Comparison of ENCODE assay signal across 8 mouse cellular contexts in genomic region chr4:155831205-155831766, GRCm38 (mm10). TPM values are rescaled to one million over a fixed set of nuclear protein-coding genes. Genes with fewer than 3 reads are reported as not detected.
DNase-seq lines count a peak whose midpoint lies in the region; ATAC-seq and TF ChIP-seq lines count a peak whose summit lies in the region.

Aurkaip1 (plus strand) TSS chr4:155831272.

- TF ChIP-seq CTCF in Patski (IDR thresholded peaks at IDR 0.05): peak; percentile 60

- peaks cover 29% of the 10 kb centered on the region for H3K4me1 ChIP-seq in hindbrain, embryonic 13.5 days (replicated peaks)

- H3K4me2 ChIP-seq in hindbrain, embryonic 13.5 days: peak within 1 kb of the TSS; percentile 99

- no peaks in the 10 kb centered on the region for H3K9me3 ChIP-seq in hindbrain, embryonic 13.5 days

- ATAC-seq in Patski: peak; percentile 93
- ATAC-seq in hindbrain, embryonic 13.5 days (ENCODE audit: low FRiP score): peak; percentile 94

- peak; percentile 78 for DNase-seq in Patski (ENCODE audit: low read depth, low spot score)
- DNase-seq in cerebellum, postnatal 14 days: peak; percentile 98 to 99
- DNase-seq in frontal cortex, postnatal 14 days (ENCODE audit: low spot score in 2 of 2): peak; percentile 90 to 95
- DNase-seq in layer of hippocampus, postnatal 25 days (ENCODE audit: extremely low spot score in 1 of 2, low spot score in 1 of 2): peak; percentile 88 to 93
- DNase-seq in lung, postnatal 25 days (ENCODE audit: low spot score): peak; percentile 96
- peak; percentile 98 for DNase-seq in retina, embryonic 14.5 days (ENCODE audit: low spot score)
- DNase-seq in thymus, postnatal 4 days: peak; percentile 97

- POLR2A ChIA-PET in Patski (lab: Charles Lee): interaction anchor here (1.3 to 1.9 kb wide), 2 partner anchors 32 to 38 kb away, joined by 4 read pairs; partner anchors contain the start of genes Cptp, Ints11 and Tas1r3

- H3K9ac ChIP-seq in hindbrain, embryonic 13.5 days: peak within 1 kb of the TSS; percentile 91

- peak within 1 kb of the TSS; percentile 89 for H3K4me3 ChIP-seq in hindbrain, embryonic 13.5 days

- under 1% methylated on average over 49 of the region's 49 CpGs for WGBS in hindbrain, embryonic 13.5 days

- CTCF ChIA-PET in Patski (lab: Charles Lee): interaction anchor here (0.7 to 1.3 kb wide), 3 partner anchors 15 to 38 kb away, joined by 3 read pairs; partner anchors contain the start of genes Cptp and Dvl1

- no peaks in the 10 kb centered on the region for H3K27me3 ChIP-seq in Patski
- no peaks in the 10 kb centered on the region for H3K27me3 ChIP-seq in hindbrain, embryonic 13.5 days

- in situ Hi-C loops in Patski (cut with MboI; ENCODE audit: low pct_unique_long_range_greater_than_20kb): loop anchor here (5.0 kb wide), 2 partner anchors 36 to 61 kb away; partner anchors contain the start of genes Acap3, Cptp, Ints11 and Pusl1

- H3K27ac ChIP-seq in hindbrain, embryonic 13.5 days: peak within 1 kb of the TSS; percentile 89

- peaks cover 16% of the 10 kb centered on the region for H3K36me3 ChIP-seq in hindbrain, embryonic 13.5 days

RNA-seq across cellular contexts. Expression of gene Aurkaip1, which starts in this region (rescaled TPM):
- 127 TPM for polyA plus RNA-seq in Patski (2021)
- polyA plus RNA-seq in hindbrain, embryonic 13.5 days (2015; fragmentation: Nextera tagmentation; extraction: Ambion mirVana): 142 and 148 TPM in 2 replicates
- 100 to 1,000 TPM in 1 of 2 experiments, 10 to 100 TPM in 1; 95.9 to 105 TPM for total RNA-seq in layer of hippocampus, postnatal 25 days (2021)

Comparison
In these comparisons a context has a peak if more than half of its experiments do, and no peak if none do; other contexts are left out.
1. Peak in every context shown above with its lines: DNase-seq, ATAC-seq, H3K4me3 ChIP-seq and H3K27ac ChIP-seq.